Mouse (Mus musculus): ENCODE data around the gene A530084C06Rik.

GRCm38 (mm10) chr13:31547610-31548009 lies 11.5 kb downstream of the A530084C06Rik start:
- no peak for TF ChIP-seq CTCF (IDR thresholded peaks at IDR 0.05; ENCODE audit: extremely low read depth, insufficient read depth, low read length)
- no peak for TF ChIP-seq POLR2A (IDR thresholded peaks at IDR 0.05; ENCODE audit: extremely low read depth, insufficient read depth, low read length)

All from cortical plate, adult 2 months (tissue).